Mouse (Mus musculus) mouse embryonic stem cell (cell line): ENCODE results near the gene Tulp1.
"Not testable (repeated sequence)": the region's sequence is repeated elsewhere in the genome, so short reads cannot be mapped to it uniquely, and the experiment has no call there.

Experiments used
- in situ Hi-C, 2 experiments: fragments of 300-500 bp; cut with MboI; formaldehyde crosslinking; loops; 1 replicate in 1 of 2; 3 replicates in 1 of 2; pipeline ENCODE4 v1.14.3; 2019 to 2020; ENCODE audit warnings: low sequenced_read_pairs in 2 of 2, low pct_unique_long_range_greater_than_20kb in 1 of 2, mixed read lengths in 1 of 2; ENCODE audit not compliant: unreplicated experiment in 1 of 2

The Tulp1 gene

GRCm38 (mm10) chr17:28365122-28365521 lies at the start of gene Tulp1:
TSS of gene Tulp1 (minus strand) at chr17:28365222.
- in situ Hi-C loops, result no loop called here

- in situ Hi-C loops, result no loop called here
These were observed 46.4 kb upstream of the Tulp1 start for GRCm38 (mm10) chr17:28411381-28411960.

- in situ Hi-C loops, result no loop called here
These were observed 45.7 kb upstream of the Tulp1 start for GRCm38 (mm10) chr17:28410731-28411130.

GRCm38 (mm10) chr17:28408251-28408918 lies 43.4 kb upstream of the Tulp1 start:
- in situ Hi-C loops, result no loop called here

GRCm38 (mm10) chr17:28407418-28408250 lies 42.6 kb upstream of the Tulp1 start:
- in situ Hi-C loops, result no loop called here

GRCm38 (mm10) chr17:28406471-28406870 lies 41.4 kb upstream of the Tulp1 start:
- in situ Hi-C loops, result no loop called here

GRCm38 (mm10) chr17:28404745-28405144 lies 39.7 kb upstream of the Tulp1 start:
- in situ Hi-C loops, result not testable (repeated sequence)

GRCm38 (mm10) chr17:28404301-28404700 lies 39.3 kb upstream of the Tulp1 start:
- in situ Hi-C loops, result no loop called here

- in situ Hi-C loops, result no loop called here
These were observed 30.0 kb upstream of the Tulp1 start for GRCm38 (mm10) chr17:28394994-28395393.

GRCm38 (mm10) chr17:28394051-28394765 lies 29.2 kb upstream of the Tulp1 start:
- in situ Hi-C loops, result no loop called here

GRCm38 (mm10) chr17:28391568-28392432 lies 26.8 kb upstream of the Tulp1 start:
- in situ Hi-C loops, result no loop called here

GRCm38 (mm10) chr17:28388534-28388933 lies 23.5 kb upstream of the Tulp1 start:
- in situ Hi-C loops, result loop anchor here in 1 of 2 experiments (10.0 kb wide), 1 partner anchor 146 kb away; the partner anchor contains the start of gene Armc12

- in situ Hi-C loops, result loop anchor here in 1 of 2 experiments (10.0 kb wide), 1 partner anchor 148 kb away; the partner anchor contains the start of gene Armc12
These were observed 21.3 kb upstream of the Tulp1 start for GRCm38 (mm10) chr17:28386150-28386905.

GRCm38 (mm10) chr17:28384298-28384697 lies 19.3 kb upstream of the Tulp1 start:
- in situ Hi-C loops, result loop anchor here in 1 of 2 experiments (10.0 kb wide), 1 partner anchor 151 kb away; the partner anchor contains the start of gene Armc12

GRCm38 (mm10) chr17:28380255-28380654 lies 15.2 kb upstream of the Tulp1 start:
- in situ Hi-C loops, result loop anchor here in 1 of 2 experiments (10.0 kb wide), 1 partner anchor 155 kb away; the partner anchor contains the start of gene Armc12

GRCm38 (mm10) chr17:28375592-28376061 lies 10.6 kb upstream of the Tulp1 start:
- in situ Hi-C loops, result loop anchor here in 1 of 2 experiments (5.0 kb wide), 1 partner anchor 162 kb away; no protein-coding TSS in a partner anchor

- in situ Hi-C loops, result no loop called here
These were observed 9.5 kb upstream of the Tulp1 start for GRCm38 (mm10) chr17:28374494-28374893.
